In genomic region chr12:78862254-78862730, GRCm38 (mm10) we compare ENCODE assay signal across 8 mouse cellular contexts. TPM values are rescaled to one million over a fixed set of nuclear protein-coding genes. Genes with fewer than 3 reads are reported as not detected.
DNase-seq lines count a peak whose midpoint lies in the region; ATAC-seq and TF ChIP-seq lines count a peak whose summit lies in the region.

No protein-coding gene starts in this region.

- peaks cover 90% of the 10 kb centered on the region for H3K79me2 ChIP-seq in myocyte (ENCODE audit: control insufficient read depth, insufficient read depth)

- no peaks in the 10 kb centered on the region for H3K4me1 ChIP-seq in embryonic facial prominence, embryonic 11.5 days (ENCODE audit: control insufficient read depth, insufficient read depth, low read length)
- peaks cover 3% of the 10 kb centered on the region for H3K4me1 ChIP-seq in intestine, embryonic 15.5 days (replicated peaks)

- peak overlapping the region; percentile 95 for H3K27ac ChIP-seq in layer of hippocampus, adult 2 months
- H3K27ac ChIP-seq in embryonic facial prominence, embryonic 11.5 days (replicated peaks; ENCODE audit: low read depth, low read length): peak overlapping the region; percentile 49
- H3K27ac ChIP-seq in intestine, embryonic 15.5 days: peak overlapping the region; percentile 81

- TF ChIP-seq POLR2A in myocyte (IDR thresholded peaks at IDR 0.05; ENCODE audit: insufficient read length, low read depth): no peak

- no peak for DNase-seq in layer of hippocampus, adult 2 months (ENCODE audit: low spot score in 2 of 2)
- no peak for DNase-seq in layer of hippocampus, adult 9-10 months (ENCODE audit: low spot score)
- DNase-seq in embryonic facial prominence, embryonic 11.5 days (ENCODE audit: low spot score): no peak
- DNase-seq in layer of hippocampus, postnatal 36 days: no peak
- DNase-seq in retina, embryonic 14.5 days (ENCODE audit: low spot score): no peak
- no peak for DNase-seq in MN1 (ENCODE audit: low spot score)

- WGBS in embryonic facial prominence, embryonic 11.5 days: under 1% methylated on average over 22 of the region's 22 CpGs
- under 1% methylated on average over 22 of the region's 22 CpGs for WGBS in intestine, embryonic 15.5 days

- H3K9ac ChIP-seq in embryonic facial prominence, embryonic 11.5 days (replicated peaks; ENCODE audit: low read length): peak overlapping the region; percentile 85
- H3K9ac ChIP-seq in intestine, embryonic 15.5 days: peak overlapping the region; percentile 82

- H3K27me3 ChIP-seq in embryonic facial prominence, embryonic 11.5 days (ENCODE audit: control insufficient read depth, insufficient read depth, low read length): no peaks in the 10 kb centered on the region
- H3K27me3 ChIP-seq in intestine, embryonic 15.5 days (replicated peaks): no peaks in the 10 kb centered on the region
- H3K27me3 ChIP-seq in myocyte (ENCODE audit: control insufficient read depth, insufficient read depth, insufficient read length): no peaks in the 10 kb centered on the region

- H3K4me2 ChIP-seq in embryonic facial prominence, embryonic 11.5 days (ENCODE audit: low read depth, low read length): peak overlapping the region; percentile 52
- H3K4me2 ChIP-seq in intestine, embryonic 15.5 days (replicated peaks): peak overlapping the region; percentile 51
- H3K4me2 ChIP-seq in myocyte (ENCODE audit: low read depth): peak overlapping the region; percentile 90

- H3ac ChIP-seq in myocyte (ENCODE audit: control insufficient read depth, insufficient read length): peak overlapping the region; percentile 33

- H3K4me3 ChIP-seq in layer of hippocampus, adult 2 months: peak overlapping the region; percentile 98
- peak overlapping the region; percentile 87 for H3K4me3 ChIP-seq in embryonic facial prominence, embryonic 11.5 days (ENCODE audit: low read depth, low read length)
- H3K4me3 ChIP-seq in intestine, embryonic 15.5 days (replicated peaks): peak overlapping the region; percentile 80
- peak overlapping the region; percentile 95 for H3K4me3 ChIP-seq in myocyte

- no peak for TF ChIP-seq CTCF in layer of hippocampus, adult 2 months (conservative IDR thresholded peaks at IDR 0.05)

- no peaks in the 10 kb centered on the region for H3K36me3 ChIP-seq in embryonic facial prominence, embryonic 11.5 days (replicated peaks; ENCODE audit: control insufficient read depth, insufficient read depth, low read depth, low read length)
- H3K36me3 ChIP-seq in intestine, embryonic 15.5 days: 0 out of 2 replicates have a peak, but pooled peaks cover 1% of the 10 kb centered on the region
- H3K36me3 ChIP-seq in myocyte (ENCODE audit: control insufficient read depth, insufficient read depth): peaks cover 5% of the 10 kb centered on the region

- ATAC-seq in embryonic facial prominence, embryonic 11.5 days (replicated peaks; ENCODE audit: insufficient number of reproducible peaks, low FRiP score, low TSS enrichment, low read depth): no peak
- no peak; the same call in 1 of the 2 replicates for ATAC-seq in intestine, embryonic 15.5 days

- H3K9me3 ChIP-seq in embryonic facial prominence, embryonic 11.5 days (replicated peaks; ENCODE audit: control insufficient read depth, low read length): no peaks in the 10 kb centered on the region
- H3K9me3 ChIP-seq in intestine, embryonic 15.5 days: no peaks in the 10 kb centered on the region

TF ChIP-seq in myocyte, 11 proteins besides CTCF, POLR2A, EP300 and RAD21:
- TF ChIP-seq E2F4 (IDR thresholded peaks at IDR 0.05; ENCODE audit: insufficient read depth) (peak; percentile 12), TCF12 (IDR thresholded peaks at IDR 0.05; ENCODE audit: insufficient read depth, poor library complexity, severe bottlenecking) (no peak)

RNA-seq across cellular contexts. Expression of gene Eif2s1, which starts 0.7 kb away (rescaled TPM):
- 10 to 100 TPM; 47.7 to 50.2 TPM for total RNA-seq in layer of hippocampus, adult 2 months (2021)
- 289 and 292 TPM in 2 replicates for polyA plus RNA-seq in embryonic facial prominence, embryonic 11.5 days (2014; fragmentation: Nextera tagmentation; extraction: Ambion mirVana)
- polyA plus RNA-seq in intestine, embryonic 15.5 days (2015; fragmentation: Nextera tagmentation; extraction: Ambion mirVana): 227 and 228 TPM in 2 replicates
- polyA plus RNA-seq in myocyte (2012; fragmentation: generic; extraction: Trizol): 45.6 TPM
- total RNA-seq in layer of hippocampus, postnatal 36 days (2021): 10 to 100 TPM; 47.5 to 63.9 TPM

RNA-seq across cellular contexts. Expression of gene Atp6v1d, which starts 0.9 kb away (rescaled TPM):
- 100 to 1,000 TPM; 254 to 256 TPM for total RNA-seq in layer of hippocampus, adult 2 months (2021)
- 93.7 and 109 TPM in 2 replicates for polyA plus RNA-seq in embryonic facial prominence, embryonic 11.5 days (2014; fragmentation: Nextera tagmentation; extraction: Ambion mirVana)
- polyA plus RNA-seq in intestine, embryonic 15.5 days (2015; fragmentation: Nextera tagmentation; extraction: Ambion mirVana): 50.6 and 61.1 TPM in 2 replicates
- polyA plus RNA-seq in myocyte (2012; fragmentation: generic; extraction: Trizol): 68.7 TPM
- 100 to 1,000 TPM; 253 to 273 TPM for total RNA-seq in layer of hippocampus, postnatal 36 days (2021)

RNA-seq across cellular contexts. Expression of gene Plek2, which starts 44.5 kb away (rescaled TPM):
- total RNA-seq in layer of hippocampus, adult 2 months (2021): under 1 TPM in 1 of 2 experiments, not detected in 1; 0.23 TPM
- 3.2 and 3.4 TPM in 2 replicates for polyA plus RNA-seq in embryonic facial prominence, embryonic 11.5 days (2014; fragmentation: Nextera tagmentation; extraction: Ambion mirVana)
- 24.3 and 24.9 TPM in 2 replicates for polyA plus RNA-seq in intestine, embryonic 15.5 days (2015; fragmentation: Nextera tagmentation; extraction: Ambion mirVana)
- polyA plus RNA-seq in myocyte (2012; fragmentation: generic; extraction: Trizol): 0.55 TPM
- total RNA-seq in layer of hippocampus, postnatal 36 days (2021): under 1 TPM in 1 of 2 experiments, not detected in 1; 0.22 TPM
